In genomic region chr8:84797971-84798370, GRCm38 (mm10) we compare ENCODE assay signal across 9 mouse cellular contexts. TPM values are rescaled to one million over a fixed set of nuclear protein-coding genes. Genes with fewer than 3 reads are reported as not detected.
DNase-seq lines count a peak whose midpoint lies in the region; ATAC-seq and TF ChIP-seq lines count a peak whose summit lies in the region.
"Had no signal": no experiment of that assay in that cellular context is flagged by ENCODE, and none has a peak within 500 bp of the region (broad histone marks: within the 10 kb centered on the region; RNA-seq: fewer than 3 reads in every experiment).

No protein-coding gene starts in this region.

- no peak for DNase-seq in forebrain, embryonic 10.5 days (ENCODE audit: extremely low spot score, low spot score)
- DNase-seq in forebrain, embryonic 11.5 days (ENCODE audit: low spot score): no peak
- DNase-seq in liver, adult 2 months (ENCODE audit: extremely low read depth, low read depth, low spot score): no peak
- DNase-seq in liver: no peak
- DNase-seq in kidney, postnatal 4 days: no peak
- DNase-seq in thymus, adult 18-20 months: no peak
- DNase-seq: embryo, embryonic 11 days had no signal

- no peak overlapping the region for H3K9ac ChIP-seq in forebrain, embryonic 11.5 days (ENCODE audit: low read length)
- H3K9ac ChIP-seq in liver, adult 2 months (ENCODE audit: low read depth, low read length): 0 out of 2 replicates have a peak overlapping the region, but pooled peaks have one; percentile 6
- peak overlapping the region; percentile 98 for H3K9ac ChIP-seq in forebrain, embryonic 13.5 days
- H3K9ac ChIP-seq in midbrain, embryonic 16.5 days (ENCODE audit: low read depth, low read length): 0 out of 2 replicates have a peak overlapping the region, but pooled peaks have one; percentile 20

- peaks cover 58% of the 10 kb centered on the region for H3K79me2 ChIP-seq in liver, adult 2 months (ENCODE audit: control insufficient read depth, insufficient read depth, low read length)

- H3K4me1 ChIP-seq in forebrain, embryonic 10.5 days: peaks cover 36% of the 10 kb centered on the region
- H3K4me1 ChIP-seq in forebrain, embryonic 11.5 days (replicated peaks; ENCODE audit: control insufficient read depth, insufficient read depth, low read length): peaks cover 8% of the 10 kb centered on the region; the same call in 1 of the 2 replicates
- peaks cover 44% of the 10 kb centered on the region for H3K4me1 ChIP-seq in liver, adult 2 months (ENCODE audit: control insufficient read depth, insufficient read depth, low read length)
- peaks cover 78% of the 10 kb centered on the region for H3K4me1 ChIP-seq in forebrain, embryonic 13.5 days
- peaks cover 14% of the 10 kb centered on the region for H3K4me1 ChIP-seq in midbrain, embryonic 16.5 days (ENCODE audit: control insufficient read depth, insufficient read depth, low read length)

- no peaks in the 10 kb centered on the region for H3K9me3 ChIP-seq in forebrain, embryonic 10.5 days
- H3K9me3 ChIP-seq in forebrain, embryonic 11.5 days (ENCODE audit: control insufficient read depth, low read length): no peaks in the 10 kb centered on the region
- H3K9me3 ChIP-seq in forebrain, embryonic 13.5 days (replicated peaks): no peaks in the 10 kb centered on the region
- no peaks in the 10 kb centered on the region for H3K9me3 ChIP-seq in midbrain, embryonic 16.5 days (replicated peaks; ENCODE audit: control insufficient read depth, low read length, poor library complexity, severe bottlenecking)

- no peak overlapping the region for H3K27ac ChIP-seq in forebrain, embryonic 10.5 days
- H3K27ac ChIP-seq in forebrain, embryonic 11.5 days (ENCODE audit: low read depth, low read length): no peak overlapping the region
- H3K27ac ChIP-seq in liver, adult 2 months (replicated peaks; ENCODE audit: insufficient read depth, low read depth, low read length): no peak overlapping the region
- H3K27ac ChIP-seq in forebrain, embryonic 13.5 days: peak overlapping the region; percentile 86
- H3K27ac ChIP-seq in midbrain, embryonic 16.5 days (ENCODE audit: low read length): peak overlapping the region; percentile 81; the same call in 1 of the 2 replicates

- H3K4me2 ChIP-seq in forebrain, embryonic 11.5 days (ENCODE audit: low read depth, low read length, severe bottlenecking): no peak overlapping the region
- peak overlapping the region; percentile 78 for H3K4me2 ChIP-seq in forebrain, embryonic 13.5 days
- peak overlapping the region; percentile 97 for H3K4me2 ChIP-seq in midbrain, embryonic 16.5 days (ENCODE audit: low read length)

- peak overlapping the region; percentile 58; the same call in 1 of the 2 replicates for H3K4me3 ChIP-seq in forebrain, embryonic 10.5 days
- no peak overlapping the region for H3K4me3 ChIP-seq in forebrain, embryonic 11.5 days (ENCODE audit: low read depth, low read length)
- H3K4me3 ChIP-seq in liver, adult 2 months (ENCODE audit: insufficient read depth, low read depth, low read length): no peak overlapping the region
- H3K4me3 ChIP-seq in forebrain, embryonic 13.5 days: peak overlapping the region; percentile 81
- peak overlapping the region; percentile 72; the same call in 1 of the 2 replicates for H3K4me3 ChIP-seq in midbrain, embryonic 16.5 days (ENCODE audit: low read depth, low read length)

- no peak for TF ChIP-seq CTCF in liver, adult 2 months (IDR thresholded peaks at IDR 0.05; ENCODE audit: low read depth, low read length)

- ATAC-seq in forebrain, embryonic 11.5 days (replicated peaks; ENCODE audit: low FRiP score): no peak
- ATAC-seq in forebrain, embryonic 13.5 days: no peak
- ATAC-seq in midbrain, embryonic 16.5 days: no peak

- H3K36me3 ChIP-seq in forebrain, embryonic 10.5 days (replicated peaks): no peaks in the 10 kb centered on the region; the same call in 1 of the 2 replicates
- H3K36me3 ChIP-seq in forebrain, embryonic 11.5 days (ENCODE audit: control insufficient read depth, insufficient read depth, low read length): no peaks in the 10 kb centered on the region
- peaks cover 2% of the 10 kb centered on the region; the same call in 1 of the 2 replicates for H3K36me3 ChIP-seq in liver, adult 2 months (ENCODE audit: control insufficient read depth, insufficient read depth, low read length)
- 0 out of 2 replicates have a peak, but pooled peaks cover 6% of the 10 kb centered on the region for H3K36me3 ChIP-seq in forebrain, embryonic 13.5 days (ENCODE audit: poor library complexity, severe bottlenecking)
- no peaks in the 10 kb centered on the region for H3K36me3 ChIP-seq in midbrain, embryonic 16.5 days (ENCODE audit: control insufficient read depth, insufficient read depth, low read length)

- TF ChIP-seq POLR2A in liver, adult 2 months (IDR thresholded peaks at IDR 0.05; ENCODE audit: extremely low read depth, insufficient read depth, low read length): no peak

- 66% methylated on average over 6 of the region's 6 CpGs for WGBS in forebrain, embryonic 10.5 days
- whole genome bisulfite sequencing in forebrain, embryonic 11.5 days: 73% methylated on average over 6 of the region's 6 CpGs
- WGBS in liver, adult 2 months: 83% methylated on average over 6 of the region's 6 CpGs
- WGBS in forebrain, embryonic 13.5 days: 61% methylated on average over 6 of the region's 6 CpGs
- 67% methylated on average over 6 of the region's 6 CpGs for WGBS in midbrain, embryonic 16.5 days

- peaks cover 97% of the 10 kb centered on the region for H3K27me3 ChIP-seq in forebrain, embryonic 10.5 days (ENCODE audit: poor library complexity, severe bottlenecking)
- peaks cover 73% of the 10 kb centered on the region for H3K27me3 ChIP-seq in forebrain, embryonic 11.5 days (ENCODE audit: control insufficient read depth, insufficient read depth, low read length)
- no peaks in the 10 kb centered on the region for H3K27me3 ChIP-seq in liver, adult 2 months (ENCODE audit: control insufficient read depth, insufficient read depth, low read length)
- peaks cover 82% of the 10 kb centered on the region for H3K27me3 ChIP-seq in forebrain, embryonic 13.5 days
- peaks cover 59% of the 10 kb centered on the region for H3K27me3 ChIP-seq in midbrain, embryonic 16.5 days (ENCODE audit: control insufficient read depth, insufficient read depth, low read depth, low read length)

RNA-seq across cellular contexts. Expression of gene Nfix, which starts 2.2 kb away (rescaled TPM):
- 0.46 and 1.8 TPM in 2 replicates for polyA plus RNA-seq in forebrain, embryonic 10.5 days (2016; fragmentation: Nextera tagmentation; extraction: Ambion mirVana)
- 7.7 and 8.9 TPM in 2 replicates for polyA plus RNA-seq in forebrain, embryonic 11.5 days (2014; fragmentation: Nextera tagmentation; extraction: Ambion mirVana)
- 20.7 and 27.5 TPM in 2 replicates for total RNA-seq in liver, adult 2 months (2014; rRNA removed)
- 32.9 and 34.4 TPM in 2 replicates for polyA plus RNA-seq in liver, adult 2 months (2012; rRNA removed)
- polyA plus RNA-seq in forebrain, embryonic 13.5 days (2015; fragmentation: Nextera tagmentation; extraction: Ambion mirVana): 127 and 145 TPM in 2 replicates
- 44.1 and 55.4 TPM in 2 replicates for polyA plus RNA-seq in midbrain, embryonic 16.5 days (2015; fragmentation: Nextera tagmentation; extraction: Ambion mirVana)

RNA-seq across cellular contexts. Expression of gene Dand5, which starts 24.7 kb away (rescaled TPM):
- 2.9 and 3.5 TPM in 2 replicates for polyA plus RNA-seq in forebrain, embryonic 10.5 days (2016; fragmentation: Nextera tagmentation; extraction: Ambion mirVana)
- 5.5 and 6.4 TPM in 2 replicates for polyA plus RNA-seq in forebrain, embryonic 11.5 days (2014; fragmentation: Nextera tagmentation; extraction: Ambion mirVana)
- 0.94 and 1.8 TPM in 2 replicates for total RNA-seq in liver, adult 2 months (2014; rRNA removed)
- polyA plus RNA-seq in liver, adult 2 months (2012; rRNA removed): 2.0 and 2.6 TPM in 2 replicates
- polyA plus RNA-seq in forebrain, embryonic 13.5 days (2015; fragmentation: Nextera tagmentation; extraction: Ambion mirVana): 7.3 and 8.2 TPM in 2 replicates
- polyA plus RNA-seq in midbrain, embryonic 16.5 days (2015; fragmentation: Nextera tagmentation; extraction: Ambion mirVana): 11.7 and 12.4 TPM in 2 replicates

RNA-seq across cellular contexts. Expression of gene Gadd45gip1, which starts 33.4 kb away (rescaled TPM):
- polyA plus RNA-seq in forebrain, embryonic 10.5 days (2016; fragmentation: Nextera tagmentation; extraction: Ambion mirVana): 49.1 and 49.6 TPM in 2 replicates
- 41.0 and 44.3 TPM in 2 replicates for polyA plus RNA-seq in forebrain, embryonic 11.5 days (2014; fragmentation: Nextera tagmentation; extraction: Ambion mirVana)
- total RNA-seq in liver, adult 2 months (2014; rRNA removed): 26.7 and 28.1 TPM in 2 replicates
- polyA plus RNA-seq in liver, adult 2 months (2012; rRNA removed): 29.8 and 34.2 TPM in 2 replicates
- polyA plus RNA-seq in forebrain, embryonic 13.5 days (2015; fragmentation: Nextera tagmentation; extraction: Ambion mirVana): 42.6 and 47.0 TPM in 2 replicates
- polyA plus RNA-seq in midbrain, embryonic 16.5 days (2015; fragmentation: Nextera tagmentation; extraction: Ambion mirVana): 35.0 and 37.4 TPM in 2 replicates

RNA-seq across cellular contexts. Expression of gene Rad23a, which starts 42.5 kb away (rescaled TPM):
- 130 and 137 TPM in 2 replicates for polyA plus RNA-seq in forebrain, embryonic 10.5 days (2016; fragmentation: Nextera tagmentation; extraction: Ambion mirVana)
- 102 and 110 TPM in 2 replicates for polyA plus RNA-seq in forebrain, embryonic 11.5 days (2014; fragmentation: Nextera tagmentation; extraction: Ambion mirVana)
- 28.2 and 40.7 TPM in 2 replicates for total RNA-seq in liver, adult 2 months (2014; rRNA removed)
- polyA plus RNA-seq in liver, adult 2 months (2012; rRNA removed): 52.0 and 68.4 TPM in 2 replicates
- polyA plus RNA-seq in forebrain, embryonic 13.5 days (2015; fragmentation: Nextera tagmentation; extraction: Ambion mirVana): 93.9 and 114 TPM in 2 replicates
- 80.7 and 85.6 TPM in 2 replicates for polyA plus RNA-seq in midbrain, embryonic 16.5 days (2015; fragmentation: Nextera tagmentation; extraction: Ambion mirVana)

RNA-seq across cellular contexts. Expression of gene Calr, which starts 48.8 kb away (rescaled TPM):
- 735 and 764 TPM in 2 replicates for polyA plus RNA-seq in forebrain, embryonic 10.5 days (2016; fragmentation: Nextera tagmentation; extraction: Ambion mirVana)
- polyA plus RNA-seq in forebrain, embryonic 11.5 days (2014; fragmentation: Nextera tagmentation; extraction: Ambion mirVana): 722 and 731 TPM in 2 replicates
- 411 and 458 TPM in 2 replicates for total RNA-seq in liver, adult 2 months (2014; rRNA removed)
- 308 and 349 TPM in 2 replicates for polyA plus RNA-seq in liver, adult 2 months (2012; rRNA removed)
- polyA plus RNA-seq in forebrain, embryonic 13.5 days (2015; fragmentation: Nextera tagmentation; extraction: Ambion mirVana): 549 and 569 TPM in 2 replicates
- 662 and 691 TPM in 2 replicates for polyA plus RNA-seq in midbrain, embryonic 16.5 days (2015; fragmentation: Nextera tagmentation; extraction: Ambion mirVana)

Comparison
In these comparisons a context has a peak if more than half of its experiments do, and no peak if none do; other contexts are left out.
1. H3K27ac ChIP-seq: peak in forebrain, embryonic 13.5 days (single experiment) and midbrain, embryonic 16.5 days (single experiment); none in forebrain, embryonic 10.5 days (single experiment), forebrain, embryonic 11.5 days (single experiment) and liver, adult 2 months (single experiment).
2. H3K4me3 ChIP-seq: peak in forebrain, embryonic 10.5 days (single experiment), forebrain, embryonic 13.5 days (single experiment) and midbrain, embryonic 16.5 days (single experiment); none in forebrain, embryonic 11.5 days (single experiment) and liver, adult 2 months (single experiment).